Mouse (Mus musculus): ENCODE data around the gene Oxct2a.

- no peak for TF ChIP-seq CTCF (IDR thresholded peaks at IDR 0.05; ENCODE audit: low read depth)
- no peak for TF ChIP-seq EP300 (IDR thresholded peaks at IDR 0.05; ENCODE audit: low read depth)
Observed at GRCm38 (mm10) chr4:123297195-123297960, 26.1 kb downstream of the Oxct2a start.

Measured in liver, embryonic 14.5 days (tissue).